Mouse (Mus musculus) kidney, postnatal 10 days (tissue): ENCODE measurements around the gene Nudt1.

Source experiments
- DNase-seq: peaks from one replicate; pipeline ENCODE4 v3.0.0; 2021; ENCODE audit warnings: mixed read lengths

The Nudt1 gene

DNA sequence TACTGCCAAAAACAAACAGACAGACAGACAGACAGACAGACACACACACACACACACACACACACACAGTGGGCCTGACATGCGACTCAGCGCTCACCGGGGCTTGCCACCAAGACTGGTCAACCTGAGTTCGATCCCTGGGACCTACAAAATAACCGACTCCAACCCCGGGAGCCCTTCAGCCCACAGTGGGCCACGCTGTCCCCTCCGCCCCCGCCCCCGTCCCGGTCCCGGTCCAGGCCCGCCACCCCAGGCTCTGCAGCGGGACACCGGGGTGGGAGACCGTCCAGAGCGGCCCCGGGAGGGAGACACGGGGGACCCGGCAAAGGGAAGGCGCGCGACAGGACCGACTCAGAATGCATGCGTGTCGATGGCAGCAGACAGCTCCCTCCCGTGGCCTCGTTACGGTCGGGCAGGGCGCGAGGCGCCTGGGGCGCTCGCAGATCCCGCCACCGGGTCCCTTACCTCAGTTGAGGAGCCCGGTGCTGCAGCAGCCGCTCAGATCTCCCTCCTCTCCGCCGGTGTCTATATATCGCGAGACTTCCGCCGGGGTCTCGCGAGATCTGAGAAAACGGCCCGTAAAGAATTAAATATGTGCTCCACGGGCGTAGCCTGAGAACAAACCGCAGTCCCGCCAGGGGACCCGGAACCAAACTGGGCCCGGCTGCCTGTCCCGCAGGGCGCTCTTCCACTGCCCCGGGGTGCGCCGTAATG is at the start of gene Nudt1, which contains the start of gene Mad1l1:
Gene Nudt1, plus strand, starts transcription at position 615 of the 714 bp plus-strand sequence.
Gene Mad1l1, minus strand, starts transcription at position 511 of the 714 bp plus-strand sequence.
- peak; percentile 96 for DNase-seq

DNA sequence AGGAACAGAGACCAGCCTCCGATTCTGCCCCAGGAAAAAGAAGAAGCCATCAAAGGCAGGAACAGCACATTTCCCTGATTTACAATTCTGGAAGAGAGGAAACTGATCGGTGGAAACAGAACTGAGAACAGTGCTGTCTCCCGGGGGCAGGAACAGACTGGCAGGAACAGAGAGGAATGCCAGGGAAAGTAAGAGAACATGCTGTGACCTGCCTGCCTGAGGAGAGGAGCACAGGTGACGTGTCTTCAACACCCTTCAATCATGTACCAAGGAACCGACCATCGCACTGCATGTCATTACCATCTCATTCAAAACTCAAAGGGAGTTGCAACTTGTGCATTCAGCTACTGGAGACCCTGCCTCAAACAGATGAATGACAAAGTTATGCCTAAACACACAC is 44.7 kb upstream of the Nudt1 start:
- no peak for DNase-seq

DNA sequence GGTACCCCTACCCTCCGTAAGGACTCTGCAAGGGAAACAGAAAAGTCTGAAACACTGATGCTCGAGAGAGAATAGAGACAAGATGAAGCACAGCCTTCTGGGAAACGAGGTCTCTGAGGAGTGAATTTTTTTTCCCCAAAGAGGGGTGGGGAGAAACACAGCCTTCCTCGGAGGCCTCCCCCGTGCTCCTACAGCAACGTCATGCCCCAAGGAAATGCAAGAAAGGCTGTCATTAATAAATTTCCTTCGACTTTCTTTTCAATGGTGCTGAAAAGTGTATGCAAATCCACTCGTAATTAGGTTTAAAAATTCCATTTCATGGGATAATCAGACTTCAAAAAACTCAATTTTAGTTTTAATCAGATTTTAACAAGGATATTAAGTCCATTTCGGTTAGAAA is 41.3 kb upstream of the Nudt1 start:
- no peak for DNase-seq

DNA sequence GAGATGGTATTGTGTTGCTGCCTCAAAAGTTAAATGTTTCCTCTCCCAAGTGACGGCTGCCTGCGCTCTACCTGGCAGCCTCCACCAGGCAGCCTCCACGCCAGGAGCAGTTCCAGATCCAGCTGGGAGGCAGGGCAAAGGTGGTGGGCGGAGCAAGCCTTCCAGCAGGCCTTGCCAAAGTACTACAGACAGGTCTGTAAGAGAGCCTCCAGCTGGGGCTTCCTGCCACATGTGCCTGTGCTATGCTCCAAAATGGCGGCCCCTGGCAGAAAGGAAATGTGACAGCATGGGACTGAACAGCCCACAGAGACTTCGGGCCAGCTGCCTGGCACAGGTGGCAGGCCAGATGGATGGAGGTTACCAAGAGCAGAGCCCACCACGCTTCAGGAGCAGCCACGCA is 39.1 kb upstream of the Nudt1 start:
- peak; percentile 66 for DNase-seq

DNA sequence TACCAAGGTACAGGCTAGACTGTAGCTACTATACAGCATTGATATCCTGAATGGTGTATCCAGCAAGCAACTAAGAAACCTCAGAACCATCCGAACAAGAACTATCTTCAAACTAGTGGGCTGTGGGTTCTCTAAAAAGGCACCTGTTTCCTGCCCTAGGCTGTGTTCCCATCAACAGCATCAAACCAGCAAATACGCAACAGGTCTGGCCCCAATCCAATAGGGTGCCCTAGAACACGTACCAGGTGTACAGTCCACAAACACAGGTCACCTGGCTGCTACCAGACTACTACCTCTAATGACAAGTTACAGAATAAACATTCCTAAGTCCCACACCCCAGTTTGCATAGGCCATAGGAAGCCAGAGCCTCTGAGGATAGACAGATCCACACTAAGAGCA is 38.6 kb upstream of the Nudt1 start:
- no peak for DNase-seq

DNA sequence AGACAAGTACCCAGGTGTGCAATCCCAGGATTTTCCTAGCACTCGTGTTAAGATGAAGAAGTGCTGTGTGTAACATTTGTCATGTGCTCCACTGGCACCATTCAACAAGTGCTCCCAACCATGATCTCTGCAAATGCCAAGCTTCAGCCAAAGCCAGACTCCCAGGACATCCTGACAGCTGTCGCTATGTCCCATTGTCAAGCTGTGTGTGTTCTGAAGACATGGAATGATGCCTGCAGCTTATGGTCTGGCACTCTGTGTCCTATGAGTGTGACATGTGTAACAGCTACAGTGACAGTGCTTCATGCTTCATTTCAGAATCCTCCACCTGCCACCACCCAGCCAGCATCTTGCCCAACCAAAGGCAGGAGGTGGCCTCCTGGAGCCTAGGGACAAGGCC is 37.4 kb upstream of the Nudt1 start:
- DNase-seq, result no peak

DNA sequence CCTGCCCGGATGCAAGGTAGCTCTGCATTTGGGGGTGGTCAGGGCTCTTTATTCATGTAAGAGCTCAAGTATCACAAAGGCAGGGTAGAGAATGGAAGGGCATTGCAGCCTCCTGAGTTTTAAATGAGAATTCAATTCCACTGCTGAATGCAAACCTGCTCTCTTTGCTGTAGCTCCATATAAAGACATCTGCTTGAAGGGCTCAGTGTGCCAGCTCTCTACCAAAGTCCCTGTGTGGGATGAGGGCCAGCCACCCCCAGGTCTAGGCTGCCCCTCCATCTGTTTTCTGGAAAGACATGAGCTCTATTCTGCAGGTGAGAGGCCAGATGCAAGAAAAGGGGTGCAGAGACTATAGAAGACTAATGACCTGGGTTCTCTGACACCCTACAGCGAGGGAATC is 36.7 kb upstream of the Nudt1 start:
- DNase-seq, result no peak

DNA sequence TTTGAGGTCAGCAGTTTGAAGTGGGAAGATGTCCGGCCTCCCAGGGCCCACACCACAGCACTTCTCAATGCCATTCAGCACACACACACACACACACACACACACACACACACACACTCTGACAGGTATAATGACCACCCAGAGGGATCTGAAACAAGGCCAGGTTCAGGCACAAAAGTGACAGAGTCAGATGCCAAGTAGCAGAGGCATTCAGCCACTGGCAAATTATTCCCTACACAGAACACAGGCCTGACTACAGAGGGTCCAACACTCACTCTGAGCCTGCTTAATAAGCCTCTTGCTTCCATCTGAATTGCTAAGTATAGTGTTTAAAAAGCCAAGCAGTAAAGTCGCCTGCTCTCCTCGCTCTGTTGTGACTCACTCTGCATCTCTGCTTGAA is 33.2 kb upstream of the Nudt1 start:
- no peak for DNase-seq

DNA sequence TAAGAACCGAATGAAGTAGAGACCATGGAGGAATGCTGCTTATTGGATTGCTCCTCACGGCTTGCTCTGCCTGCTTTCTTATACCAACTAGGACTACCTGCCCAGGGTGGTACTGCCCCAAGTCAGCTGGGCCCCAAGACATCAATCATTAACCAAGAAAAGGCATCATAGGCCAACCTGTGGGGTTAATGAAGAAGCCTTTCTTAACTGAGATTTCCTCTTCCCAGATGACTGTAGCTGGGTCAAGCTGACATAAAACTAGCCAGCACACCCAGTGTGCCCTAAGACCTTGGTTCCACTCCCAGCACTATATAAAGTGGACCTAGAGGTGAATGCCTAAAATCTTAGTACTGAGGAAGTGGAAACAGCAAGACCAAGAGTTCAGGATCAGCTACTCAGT is 32.3 kb upstream of the Nudt1 start:
- no peak for DNase-seq

DNA sequence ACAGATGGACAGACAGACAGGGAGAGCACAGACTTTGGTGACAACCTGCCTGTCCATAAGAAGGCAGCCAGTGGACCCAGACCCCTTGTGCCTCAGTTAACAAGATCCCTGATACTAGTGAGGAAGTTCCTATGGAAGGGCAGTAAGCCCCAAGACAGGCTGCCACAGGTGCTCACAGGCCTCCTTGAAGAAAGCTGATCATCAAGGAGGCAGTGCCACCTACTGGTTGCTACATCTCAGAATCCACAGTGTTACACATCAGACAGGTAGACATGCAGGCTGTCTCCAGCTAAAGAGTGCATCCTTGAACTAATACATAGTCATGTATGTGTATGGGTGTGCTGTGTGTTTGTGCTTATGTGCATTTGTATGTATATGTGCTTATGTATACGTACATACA is 29.3 kb upstream of the Nudt1 start:
- DNase-seq, result peak; percentile 76

DNA sequence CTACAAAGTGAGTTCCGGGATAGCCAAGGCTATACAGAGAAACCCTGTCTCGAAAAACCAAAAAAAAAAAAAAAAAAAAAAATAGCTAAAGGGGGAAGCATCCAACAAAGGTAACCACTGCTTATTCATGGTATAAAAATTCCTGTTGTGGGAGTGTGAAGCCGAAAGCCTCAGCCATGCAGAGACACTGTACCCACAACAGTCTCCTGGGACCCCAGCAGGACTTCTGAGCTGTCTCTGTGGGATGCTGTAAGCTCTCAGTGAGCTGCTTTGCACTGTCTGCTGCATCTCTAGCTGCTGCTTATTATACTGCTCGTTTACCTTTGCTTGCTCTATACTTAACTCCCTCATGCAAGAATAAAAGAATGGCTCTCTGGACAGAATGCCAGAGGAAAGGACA is 23.2 kb upstream of the Nudt1 start:
- no peak for DNase-seq

DNA sequence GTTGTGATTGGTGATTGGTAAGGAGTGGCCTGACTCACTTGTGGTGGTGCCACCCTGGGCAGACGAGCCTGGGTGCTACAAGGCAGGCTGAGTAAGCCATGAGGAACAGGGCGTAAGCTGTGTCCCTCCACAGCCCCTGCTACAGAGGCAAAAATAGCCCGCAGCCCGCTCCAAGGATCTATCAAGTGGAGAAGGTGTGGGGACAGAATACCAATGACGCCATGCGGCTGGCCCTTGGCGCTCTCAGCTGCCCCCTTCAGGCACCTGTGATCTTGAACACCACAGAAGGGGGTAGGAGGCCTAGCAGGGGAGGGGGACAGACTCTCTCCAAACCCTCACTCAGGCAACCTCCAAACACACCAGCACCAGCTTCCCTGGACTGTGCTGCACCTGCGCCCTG is 15.4 kb upstream of the Nudt1 start:
- DNase-seq, result no peak

DNA sequence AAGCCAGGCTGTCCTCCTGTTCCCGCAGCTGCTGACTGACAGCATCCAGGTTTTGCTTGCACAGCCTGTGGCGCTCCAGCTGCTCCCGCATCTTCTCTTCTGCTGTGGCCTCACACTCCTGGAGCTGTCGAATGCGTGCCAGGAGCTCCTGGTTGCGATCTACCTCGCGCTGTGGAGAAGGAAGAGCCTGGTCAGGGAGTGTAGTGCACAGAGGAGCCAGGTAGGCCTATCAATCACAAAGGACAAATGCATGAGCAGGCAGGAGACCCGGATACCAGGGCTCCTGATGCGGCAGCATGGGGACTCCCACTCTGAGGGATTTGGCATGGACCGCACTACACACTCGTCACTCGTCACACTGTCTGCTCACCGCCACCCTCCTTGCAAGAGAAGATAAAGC is 13.9 kb upstream of the Nudt1 start:
- DNase-seq, result no peak

DNA sequence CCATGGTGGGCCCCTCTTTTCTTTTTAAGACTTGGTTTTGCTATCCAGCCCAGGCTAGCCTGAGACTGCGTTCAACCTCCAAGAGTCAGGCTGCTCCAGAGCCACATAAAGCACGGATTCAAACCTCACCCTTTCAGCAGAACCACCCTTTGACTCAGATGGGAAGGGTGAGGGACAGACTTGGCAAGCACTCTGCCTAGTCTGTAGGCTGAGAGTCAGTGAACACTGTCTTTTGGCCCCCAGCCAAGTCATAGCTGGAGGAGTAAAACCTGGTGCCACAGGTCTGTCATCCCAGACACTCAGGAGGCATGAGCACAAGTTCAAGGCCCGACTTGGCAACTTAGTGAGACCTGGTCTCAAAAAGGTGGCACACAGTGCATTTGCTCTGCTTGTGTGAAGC is 4.7 kb upstream of the Nudt1 start:
- DNase-seq, result peak; percentile 27

DNA sequence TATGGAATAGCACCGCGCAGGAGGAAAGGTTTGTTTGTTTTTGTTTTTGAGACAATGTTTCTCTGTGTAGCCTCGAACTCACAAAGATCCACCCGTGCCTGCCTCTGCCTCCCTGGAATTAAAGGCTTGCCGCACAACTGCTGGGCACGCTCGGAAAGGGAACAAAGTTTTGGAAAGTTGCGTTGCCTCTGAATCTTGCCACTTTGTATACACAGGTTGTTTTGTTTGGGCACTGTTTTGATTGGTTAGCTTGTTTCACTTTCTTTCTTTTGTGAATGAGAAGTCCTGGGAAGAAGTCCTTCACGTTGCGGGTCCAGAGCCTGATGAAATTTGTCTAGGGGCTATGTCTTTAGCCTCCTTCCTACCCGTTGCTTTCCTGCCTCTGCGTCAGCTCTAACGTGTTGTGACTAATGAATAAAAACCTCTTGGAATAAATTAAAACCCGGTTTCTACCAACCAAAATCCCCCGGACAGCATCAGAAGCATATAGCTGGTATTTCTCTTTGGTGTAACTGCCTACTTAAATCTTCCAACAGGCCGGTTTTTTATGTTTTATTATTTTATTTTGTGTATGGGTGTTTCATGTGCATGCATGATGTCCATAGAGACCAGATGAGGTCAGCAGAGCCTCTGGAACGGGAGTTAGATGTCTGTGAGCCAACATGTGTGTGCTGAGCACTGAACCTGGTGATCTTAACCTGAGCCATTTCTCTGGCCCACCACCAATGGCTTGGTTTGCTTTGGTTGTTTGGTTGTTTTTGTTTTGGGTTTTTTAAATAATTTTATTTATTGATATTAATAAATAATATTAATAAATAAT is 510 bp downstream of the Nudt1 start:
- peak; percentile 19 for DNase-seq

DNA sequence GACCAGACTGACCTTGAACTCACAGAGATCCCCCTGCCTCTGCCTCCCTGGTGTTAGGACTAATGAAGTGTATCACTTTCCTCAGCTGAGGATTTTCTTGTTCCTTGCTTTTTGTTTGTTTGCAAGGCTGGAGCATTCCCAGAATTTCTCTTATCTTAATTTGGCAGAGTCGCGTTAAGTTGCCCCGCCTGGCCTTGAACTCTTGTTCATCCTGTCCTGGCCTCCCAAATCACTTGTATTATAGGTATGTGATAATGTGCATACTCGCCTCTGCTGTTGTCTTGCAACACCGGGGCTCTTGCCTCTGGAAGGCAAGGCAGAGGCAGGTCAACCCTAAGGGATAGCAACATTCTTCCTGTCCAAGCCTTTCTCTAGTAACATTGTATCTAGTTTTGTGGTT is 2.6 kb downstream of the Nudt1 start:
- DNase-seq, result no peak

DNA sequence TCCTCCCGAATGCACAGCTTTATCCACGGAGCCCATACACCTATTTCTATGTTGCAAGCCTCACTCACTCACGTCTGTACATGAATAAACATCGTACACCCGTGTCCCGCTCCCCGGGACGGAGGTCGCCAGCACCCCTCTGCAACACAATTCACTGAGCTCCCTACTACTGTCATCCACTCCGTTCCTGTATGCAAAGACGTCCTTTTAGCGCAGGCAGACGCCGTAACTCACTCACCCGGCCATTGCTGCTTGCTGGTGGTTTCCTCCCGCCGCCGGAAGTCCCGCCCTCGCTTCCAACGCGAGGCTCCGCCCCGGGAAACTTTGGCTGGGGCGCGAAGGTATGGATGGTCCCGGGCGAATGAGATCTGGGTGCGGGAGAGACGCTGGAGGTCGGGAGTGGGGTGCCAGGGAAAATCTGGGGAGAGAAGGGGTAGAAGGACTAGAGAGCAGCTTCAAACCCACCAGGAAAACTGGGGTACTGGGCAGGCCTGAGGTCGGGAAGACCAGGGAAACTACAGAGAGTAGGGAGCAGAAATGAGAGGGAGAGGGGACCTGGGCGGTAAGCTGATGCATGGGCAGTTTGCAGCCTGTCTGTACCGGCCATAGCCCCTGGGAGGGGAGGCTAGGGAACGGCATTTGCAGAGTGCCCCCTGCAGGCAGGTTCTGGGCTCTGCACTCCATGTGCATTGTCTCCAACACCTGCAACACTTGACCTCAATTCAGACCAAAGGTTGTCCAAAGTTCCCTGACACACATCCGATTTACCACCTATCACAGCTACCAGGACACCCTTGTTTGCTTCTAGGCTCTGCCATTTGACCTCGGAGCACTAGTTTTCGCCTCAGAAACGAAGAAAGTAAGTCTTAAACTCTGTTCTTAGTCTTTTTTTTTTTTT is 10.4 kb downstream of the Nudt1 start, which contains the start of gene Mrm2:
Gene Mrm2, minus strand, starts transcription at position 284 of the 898 bp plus-strand sequence.
- DNase-seq, result peak; percentile 91

DNA sequence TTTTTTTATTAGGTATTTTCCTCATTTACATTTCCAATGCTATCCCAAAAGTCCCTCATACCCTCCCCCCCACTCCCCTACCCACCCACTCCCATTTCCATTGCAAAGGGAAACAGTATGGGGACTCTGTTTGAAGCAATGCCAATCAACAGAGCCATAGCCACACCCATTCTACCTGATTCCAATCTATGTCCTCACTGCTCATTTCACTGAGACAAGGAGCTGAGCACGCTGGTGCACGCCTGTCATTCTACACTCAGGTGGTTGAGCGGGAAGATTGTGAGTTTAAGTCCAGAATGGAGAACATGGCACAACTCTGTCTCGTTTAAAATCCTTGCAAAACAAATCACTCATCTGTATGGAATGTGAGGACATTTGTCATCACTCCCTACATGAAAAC is 11.1 kb downstream of the Nudt1 start:
- DNase-seq, result no peak

DNA sequence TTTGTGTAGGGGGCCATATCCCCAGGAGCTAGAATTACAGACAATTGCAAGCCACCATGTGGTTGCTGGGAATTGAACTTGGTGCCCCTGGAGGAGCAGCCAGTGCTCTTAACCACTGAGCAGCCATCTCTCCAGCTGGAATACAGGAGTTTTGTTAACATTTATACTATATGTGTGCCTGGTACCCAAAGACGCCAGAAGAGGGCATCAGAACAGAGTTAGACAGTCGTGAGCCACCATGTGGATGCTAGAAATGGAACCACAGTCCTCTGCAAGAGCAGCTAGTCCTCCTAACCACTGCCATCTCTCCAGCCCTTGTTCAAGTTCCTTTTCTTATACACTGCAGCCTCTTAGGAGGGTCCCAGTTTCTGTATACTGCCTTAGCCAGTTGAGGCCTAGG is 12.2 kb downstream of the Nudt1 start:
- DNase-seq, result peak; percentile 39

DNA sequence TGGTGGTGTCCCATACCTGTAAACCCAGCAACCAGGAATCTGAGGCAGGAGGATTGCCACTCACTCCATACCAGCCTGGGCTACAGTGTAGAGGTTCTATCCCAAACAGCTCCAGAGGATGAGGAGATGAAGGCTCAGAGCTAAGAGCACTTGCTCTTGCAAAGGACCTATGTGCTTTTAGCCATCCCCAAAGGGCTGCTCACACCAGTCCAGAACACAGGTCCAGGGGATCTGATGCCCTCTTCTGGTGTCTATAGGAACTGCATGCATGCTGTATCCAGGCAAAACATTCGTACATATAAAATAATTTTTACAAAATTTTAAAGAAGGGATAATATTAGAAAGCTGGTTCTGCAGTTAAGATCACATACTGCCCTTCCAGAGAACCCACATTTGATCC is 15.2 kb downstream of the Nudt1 start:
- peak; percentile 53 for DNase-seq

DNA sequence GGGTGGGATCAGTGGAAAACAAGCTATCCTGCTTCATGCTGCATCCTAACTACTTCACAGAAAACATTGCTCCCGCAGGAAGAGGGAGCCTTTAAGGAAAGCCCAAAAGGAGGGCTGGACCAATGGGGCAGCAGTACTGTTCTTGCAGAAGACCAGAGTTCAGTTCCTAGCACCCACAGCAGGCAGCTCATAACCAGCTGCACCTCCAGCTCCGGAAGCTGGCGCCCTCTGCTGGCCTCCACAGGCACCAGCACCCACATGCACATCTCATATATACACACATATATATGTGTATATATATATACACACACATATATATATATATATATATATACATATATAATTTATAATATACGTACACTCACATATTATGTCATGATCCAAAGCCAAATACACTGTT is 17.3 kb downstream of the Nudt1 start:
- DNase-seq, result no peak

DNA sequence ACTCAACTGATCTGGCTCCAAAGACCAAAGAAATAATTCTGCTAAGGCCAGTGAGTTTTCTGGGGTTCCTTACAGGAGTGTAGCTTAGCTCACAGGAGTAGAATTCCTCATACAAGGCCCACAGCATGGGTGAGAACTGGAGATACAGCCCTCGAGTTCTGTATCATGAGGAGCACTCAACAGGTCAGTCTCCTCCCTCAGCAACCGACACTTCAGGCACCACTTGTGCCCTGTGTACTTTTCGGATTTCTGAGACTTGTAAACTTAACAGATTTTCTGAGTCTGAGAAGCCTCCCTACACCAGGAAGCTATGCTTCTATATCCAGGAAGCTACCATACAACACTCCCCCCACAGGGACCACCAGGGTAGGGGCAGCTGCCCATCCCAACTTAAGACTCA is 18.4 kb downstream of the Nudt1 start:
- no peak for DNase-seq

DNA sequence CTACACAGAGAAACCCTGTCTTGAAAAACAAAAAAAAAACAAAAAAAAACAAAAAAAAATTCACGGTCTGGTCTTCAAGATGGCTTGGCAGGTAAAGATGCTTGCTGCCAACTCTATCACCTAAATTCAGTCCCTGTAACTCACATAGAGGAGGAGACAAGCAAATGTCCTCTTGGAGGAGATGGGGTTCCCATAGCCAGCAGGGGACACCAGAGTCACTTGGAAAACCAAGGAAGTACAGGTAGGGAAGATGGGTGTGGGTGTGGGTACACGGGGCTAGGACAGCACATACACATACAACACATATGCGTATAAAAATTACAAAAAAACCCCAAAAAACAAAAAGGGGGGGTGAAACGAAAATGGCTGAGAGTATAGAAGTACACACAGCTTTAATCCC is 21.4 kb downstream of the Nudt1 start:
- DNase-seq, result no peak
